14 mouse cellular contexts compared by ENCODE assay signal in the genomic region with DNA sequence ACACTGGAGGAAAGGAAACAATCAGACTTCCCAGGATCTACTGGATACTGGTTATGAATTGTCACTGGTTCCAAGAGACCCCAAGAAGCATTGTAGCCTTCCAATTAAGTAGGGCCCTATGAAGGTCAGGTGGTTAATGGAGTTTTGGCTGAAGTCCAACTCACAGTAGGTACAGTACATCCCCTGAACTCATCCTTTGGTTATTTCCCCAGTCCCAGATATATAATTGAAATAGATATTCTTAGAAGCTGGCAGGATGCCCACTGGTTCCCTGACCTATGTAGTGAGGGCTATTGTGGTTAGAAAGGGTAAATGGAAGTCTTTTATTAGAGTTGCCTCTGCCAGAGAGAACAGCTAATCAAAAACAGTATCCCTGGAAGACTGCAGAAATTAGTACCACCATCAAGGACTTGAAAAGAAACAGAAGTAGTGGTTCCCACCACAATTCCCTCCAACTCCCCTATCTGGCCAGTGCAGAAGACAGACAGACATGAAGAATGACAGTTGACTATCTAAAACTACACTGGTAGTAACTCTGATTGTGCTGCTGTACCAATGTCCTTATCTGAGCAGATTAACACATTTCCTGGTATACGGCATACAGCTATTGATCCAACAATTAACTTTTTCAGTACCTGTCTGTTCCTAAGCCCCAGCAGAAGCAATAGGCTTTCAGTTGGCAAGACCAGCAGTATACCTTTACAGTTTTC. TPM values are rescaled to one million over a fixed set of nuclear protein-coding genes. Genes with fewer than 3 reads are reported as not detected.
A peak's percentile ranks its signal among the peaks of the same experiment; 100 is the strongest.
DNase-seq lines count a peak whose midpoint lies in the region; ATAC-seq and TF ChIP-seq lines count a peak whose summit lies in the region.
"Had no signal": no experiment of that assay in that cellular context is flagged by ENCODE, and none has a peak within 500 bp of the region (broad histone marks: within the 10 kb centered on the region; RNA-seq: fewer than 3 reads in every experiment).

No protein-coding gene starts in this region.

- H3K9me3 ChIP-seq in forebrain, embryonic 11.5 days (ENCODE audit: control insufficient read depth, low read length) = no peaks in the 10 kb centered on the region
- no peaks in the 10 kb centered on the region for H3K9me3 ChIP-seq in forebrain, postnatal 0 days (ENCODE audit: low read length)
- H3K9me3 ChIP-seq in midbrain, postnatal 0 days (ENCODE audit: low read length) = no peaks in the 10 kb centered on the region
- H3K9me3 ChIP-seq in midbrain, embryonic 11.5 days (ENCODE audit: control insufficient read depth, low read length) = no peaks in the 10 kb centered on the region
- H3K9me3 ChIP-seq in intestine, embryonic 16.5 days (ENCODE audit: control insufficient read depth, low read length) = no peaks in the 10 kb centered on the region
- H3K9me3 ChIP-seq: embryonic facial prominence, embryonic 13.5 days; heart, embryonic 10.5 days; neural tube, embryonic 12.5 days had no signal

- no peak overlapping the region for H3K9ac ChIP-seq in forebrain, embryonic 11.5 days (ENCODE audit: low read length)
- H3K9ac ChIP-seq in forebrain, postnatal 0 days = no peak overlapping the region
- H3K9ac ChIP-seq in midbrain, postnatal 0 days (replicated peaks; ENCODE audit: low read length, poor library complexity, severe bottlenecking) = no peak overlapping the region
- no peak overlapping the region for H3K9ac ChIP-seq in midbrain, embryonic 11.5 days (ENCODE audit: low read length)
- H3K9ac ChIP-seq in intestine, embryonic 16.5 days (ENCODE audit: low read depth, low read length) = no peak overlapping the region
- H3K9ac ChIP-seq: embryonic facial prominence, embryonic 13.5 days; neural tube, embryonic 12.5 days had no signal

- TF ChIP-seq CTCF in forebrain, postnatal 0 days (IDR thresholded peaks at IDR 0.05; ENCODE audit: low read depth) = no peak
- TF ChIP-seq CTCF in midbrain, postnatal 0 days (IDR thresholded peaks at IDR 0.05) = no peak

- ATAC-seq in forebrain, embryonic 11.5 days (replicated peaks; ENCODE audit: low FRiP score) = 0 out of 2 replicates have a peak, but pooled peaks have one; percentile 21
- no peak for ATAC-seq in forebrain, postnatal 0 days
- no peak for ATAC-seq in midbrain, postnatal 0 days (ENCODE audit: low FRiP score)
- no peak for ATAC-seq in midbrain, embryonic 11.5 days (ENCODE audit: low FRiP score)
- peak; percentile 55; the same call in 1 of the 2 replicates for ATAC-seq in intestine, embryonic 16.5 days

- peaks cover 20% of the 10 kb centered on the region for H3K36me3 ChIP-seq in forebrain, embryonic 11.5 days (ENCODE audit: control insufficient read depth, insufficient read depth, low read length)
- peaks cover 22% of the 10 kb centered on the region for H3K36me3 ChIP-seq in forebrain, postnatal 0 days (ENCODE audit: insufficient read depth)
- H3K36me3 ChIP-seq in midbrain, postnatal 0 days (ENCODE audit: insufficient read depth, low read length) = 0 out of 2 replicates have a peak, but pooled peaks cover 20% of the 10 kb centered on the region
- peaks cover 19% of the 10 kb centered on the region for H3K36me3 ChIP-seq in midbrain, embryonic 11.5 days (ENCODE audit: control insufficient read depth, insufficient read depth, low read length)
- peaks cover 15% of the 10 kb centered on the region for H3K36me3 ChIP-seq in intestine, embryonic 16.5 days (ENCODE audit: control insufficient read depth, insufficient read depth, low read length)

- H3K4me1 ChIP-seq in forebrain, embryonic 11.5 days (replicated peaks; ENCODE audit: control insufficient read depth, insufficient read depth, low read length) = no peaks in the 10 kb centered on the region
- H3K4me1 ChIP-seq in forebrain, postnatal 0 days (ENCODE audit: insufficient read depth) = no peaks in the 10 kb centered on the region
- H3K4me1 ChIP-seq in midbrain, postnatal 0 days (ENCODE audit: insufficient read depth, low read length) = no peaks in the 10 kb centered on the region
- no peaks in the 10 kb centered on the region for H3K4me1 ChIP-seq in midbrain, embryonic 11.5 days (ENCODE audit: control insufficient read depth, insufficient read depth, low read length)
- no peaks in the 10 kb centered on the region for H3K4me1 ChIP-seq in intestine, embryonic 16.5 days (ENCODE audit: control insufficient read depth, insufficient read depth, low read length)
- H3K4me1 ChIP-seq: embryonic facial prominence, embryonic 13.5 days; heart, embryonic 10.5 days; neural tube, embryonic 12.5 days had no signal

- no peak overlapping the region for H3K4me2 ChIP-seq in forebrain, embryonic 11.5 days (ENCODE audit: low read depth, low read length, severe bottlenecking)
- H3K4me2 ChIP-seq in forebrain, postnatal 0 days (ENCODE audit: low read depth) = no peak overlapping the region
- H3K4me2 ChIP-seq in midbrain, postnatal 0 days (ENCODE audit: low read depth, low read length, poor library complexity, severe bottlenecking) = no peak overlapping the region
- H3K4me2 ChIP-seq in midbrain, embryonic 11.5 days = no peak overlapping the region
- no peak overlapping the region for H3K4me2 ChIP-seq in intestine, embryonic 16.5 days (ENCODE audit: low read depth, low read length)
- H3K4me2 ChIP-seq: embryonic facial prominence, embryonic 13.5 days; neural tube, embryonic 12.5 days had no signal

- no peaks in the 10 kb centered on the region for H3K27me3 ChIP-seq in forebrain, embryonic 11.5 days (ENCODE audit: control insufficient read depth, insufficient read depth, low read length)
- H3K27me3 ChIP-seq in forebrain, postnatal 0 days (ENCODE audit: insufficient read depth, low read length) = no peaks in the 10 kb centered on the region
- H3K27me3 ChIP-seq in midbrain, postnatal 0 days (ENCODE audit: insufficient read depth, low read length) = no peaks in the 10 kb centered on the region
- no peaks in the 10 kb centered on the region for H3K27me3 ChIP-seq in midbrain, embryonic 11.5 days (ENCODE audit: control insufficient read depth, insufficient read depth, low read length)
- H3K27me3 ChIP-seq in intestine, embryonic 16.5 days (replicated peaks; ENCODE audit: control insufficient read depth, insufficient read depth, low read length) = no peaks in the 10 kb centered on the region
- H3K27me3 ChIP-seq: embryonic facial prominence, embryonic 13.5 days; neural tube, embryonic 12.5 days had no signal

- DNase-seq in forebrain, embryonic 11.5 days (ENCODE audit: low spot score) = no peak
- no peak for DNase-seq in forebrain, postnatal 0 days
- DNase-seq in midbrain, postnatal 0 days (ENCODE audit: low spot score) = peak; percentile 17
- no peak for DNase-seq in midbrain, embryonic 11.5 days (ENCODE audit: low spot score, missing footprints)
- no peak for DNase-seq in lung, postnatal 14 days
- no peak for DNase-seq in thymus, postnatal 25 days
- no peak for DNase-seq in frontal cortex, postnatal 14 days (ENCODE audit: low spot score in 2 of 2)
- DNase-seq: adrenal gland, adult 8-10 months; cerebellum, adult 18-20 months; thymus, adult 2 months had no signal

- WGBS in forebrain, embryonic 11.5 days = 97% methylated on average over 1 of the region's 1 CpGs
- 76% methylated on average over 1 of the region's 1 CpGs for WGBS in forebrain, postnatal 0 days
- 88% methylated on average over 1 of the region's 1 CpGs for WGBS in midbrain, postnatal 0 days
- WGBS in midbrain, embryonic 11.5 days = 97% methylated on average over 1 of the region's 1 CpGs
- WGBS in intestine, embryonic 16.5 days = 63% methylated on average over 1 of the region's 1 CpGs

- no peak overlapping the region for H3K27ac ChIP-seq in forebrain, embryonic 11.5 days (ENCODE audit: low read depth, low read length)
- H3K27ac ChIP-seq in forebrain, postnatal 0 days (ENCODE audit: low read depth, low read length) = no peak overlapping the region
- no peak overlapping the region for H3K27ac ChIP-seq in midbrain, postnatal 0 days (ENCODE audit: low read depth, low read length)
- no peak overlapping the region for H3K27ac ChIP-seq in midbrain, embryonic 11.5 days (ENCODE audit: low read depth, low read length)
- no peak overlapping the region for H3K27ac ChIP-seq in intestine, embryonic 16.5 days (ENCODE audit: low read length)
- H3K27ac ChIP-seq: embryonic facial prominence, embryonic 13.5 days; heart, embryonic 10.5 days; neural tube, embryonic 12.5 days had no signal

- no peak overlapping the region for H3K4me3 ChIP-seq in forebrain, embryonic 11.5 days (ENCODE audit: low read depth, low read length)
- H3K4me3 ChIP-seq in forebrain, postnatal 0 days (ENCODE audit: low read depth, low read length) = no peak overlapping the region
- no peak overlapping the region for H3K4me3 ChIP-seq in midbrain, postnatal 0 days (ENCODE audit: low read depth, low read length)
- no peak overlapping the region for H3K4me3 ChIP-seq in midbrain, embryonic 11.5 days (ENCODE audit: low read depth, low read length)
- no peak overlapping the region for H3K4me3 ChIP-seq in intestine, embryonic 16.5 days (ENCODE audit: low read length)
- H3K4me3 ChIP-seq: embryonic facial prominence, embryonic 13.5 days; heart, embryonic 10.5 days; neural tube, embryonic 12.5 days had no signal

RNA-seq across cellular contexts. Expression of gene Ezh2, which starts 29.7 kb away (rescaled TPM):
- 198 and 216 TPM in 2 replicates for polyA plus RNA-seq in forebrain, embryonic 11.5 days (2014; fragmentation: Nextera tagmentation; extraction: Ambion mirVana)
- 50.0 and 60.1 TPM in 2 replicates for total RNA-seq in forebrain, postnatal 0 days (2014; rRNA removed)
- polyA plus RNA-seq in forebrain, postnatal 0 days (2015; fragmentation: Nextera tagmentation; extraction: Ambion mirVana) = 37.7 and 41.5 TPM in 2 replicates
- total RNA-seq in midbrain, postnatal 0 days (2014; rRNA removed) = 16.6 and 34.5 TPM in 2 replicates
- 21.5 and 25.8 TPM in 2 replicates for polyA plus RNA-seq in midbrain, postnatal 0 days (2015; fragmentation: Nextera tagmentation; extraction: Ambion mirVana)
- polyA plus RNA-seq in midbrain, embryonic 11.5 days (2014; fragmentation: Nextera tagmentation; extraction: Ambion mirVana) = 192 and 200 TPM in 2 replicates
- 50.0 and 54.6 TPM in 2 replicates for polyA plus RNA-seq in intestine, embryonic 16.5 days (2015; fragmentation: Nextera tagmentation; extraction: Ambion mirVana)

Comparison
In these comparisons a context has a peak if more than half of its experiments do, and no peak if none do; other contexts are left out.
1. ATAC-seq: peak in forebrain, embryonic 11.5 days (single experiment) and intestine, embryonic 16.5 days (single experiment); none in forebrain, postnatal 0 days (single experiment), midbrain, postnatal 0 days (single experiment) and midbrain, embryonic 11.5 days (single experiment).